Mouse (Mus musculus): ENCODE data around the gene Pla2g4a.
"Not testable (repeated sequence)": the region's sequence is repeated elsewhere in the genome, so short reads cannot be mapped to it uniquely, and the experiment has no call there.

Gene Pla2g4a

DNA sequence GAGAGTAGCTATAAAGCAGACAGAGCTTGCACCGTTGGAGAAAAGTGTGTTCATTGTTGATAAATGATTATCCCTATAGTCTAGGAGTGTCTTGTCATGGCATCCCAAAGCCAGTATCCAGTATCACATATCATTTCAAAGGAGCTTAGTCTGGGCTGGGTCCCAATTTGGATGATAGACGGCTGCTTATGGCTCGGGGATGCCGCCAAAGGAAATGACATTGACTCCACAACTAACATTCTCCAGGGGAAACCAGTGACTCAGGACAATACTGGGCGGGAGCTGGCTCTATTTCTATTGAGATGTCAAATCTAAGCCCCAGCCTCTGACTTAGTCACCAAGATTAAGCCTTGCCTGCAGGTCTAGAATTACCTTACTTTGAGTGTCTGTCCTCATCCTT is 31.9 kb downstream of the Pla2g4a start:
- DNase-seq, result no peak

DNA sequence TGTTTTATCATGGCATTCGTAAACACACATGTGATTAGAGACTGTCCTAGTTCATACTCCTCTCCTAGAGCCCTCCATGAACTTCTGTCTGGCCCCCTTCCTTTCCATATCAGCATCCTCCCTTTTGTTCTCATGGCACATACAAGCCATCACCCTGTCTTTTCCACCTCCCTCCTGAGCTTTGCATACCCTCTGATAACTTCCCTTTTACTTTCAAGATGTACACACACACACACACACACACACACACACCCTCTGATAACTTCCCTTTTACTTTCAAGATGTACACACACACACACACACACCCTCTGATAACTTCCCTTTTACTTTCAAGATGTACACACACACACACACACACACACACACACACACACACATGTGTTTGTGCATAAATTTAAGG is 37.4 kb downstream of the Pla2g4a start:
- not testable (repeated sequence) for DNase-seq

DNA sequence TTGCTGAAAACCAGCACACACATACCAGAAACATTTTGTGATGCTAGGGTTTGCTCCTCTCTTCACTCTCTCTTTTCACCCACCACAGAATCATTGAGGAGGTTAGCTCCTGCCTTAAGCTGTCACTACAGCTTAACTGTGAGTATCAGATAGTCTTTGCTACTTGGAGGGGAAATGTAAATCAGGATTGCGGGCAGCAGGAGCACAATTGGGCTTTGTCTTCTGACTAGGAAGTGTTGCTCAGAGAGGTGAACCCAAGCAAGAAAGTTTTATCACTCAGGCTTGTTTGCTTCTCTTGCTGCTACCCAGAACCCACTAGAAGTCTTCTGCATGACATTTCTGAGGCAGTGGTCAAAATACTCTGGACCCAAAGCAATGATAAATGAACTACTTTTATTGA is 38.9 kb downstream of the Pla2g4a start:
- no peak for DNase-seq

DNA sequence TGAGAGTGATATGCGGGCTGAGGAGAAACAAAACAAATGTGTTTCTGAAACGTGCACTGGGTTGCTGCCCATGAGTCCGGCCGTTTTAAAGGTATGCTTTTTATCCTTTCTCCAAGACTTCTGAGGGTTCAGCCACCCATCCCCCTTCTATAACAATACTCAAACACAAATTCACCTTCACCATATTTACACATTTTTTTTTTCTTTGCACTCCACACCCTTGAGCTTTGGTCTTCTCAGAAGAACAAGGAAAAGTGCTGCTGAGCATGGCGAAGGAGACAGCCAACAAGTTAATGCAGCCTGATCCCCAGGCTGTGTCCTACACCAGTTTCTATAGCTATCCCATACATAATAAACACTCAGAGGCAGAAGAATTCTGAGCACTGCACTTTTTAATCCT is 39.8 kb downstream of the Pla2g4a start:
- no peak for DNase-seq

DNA sequence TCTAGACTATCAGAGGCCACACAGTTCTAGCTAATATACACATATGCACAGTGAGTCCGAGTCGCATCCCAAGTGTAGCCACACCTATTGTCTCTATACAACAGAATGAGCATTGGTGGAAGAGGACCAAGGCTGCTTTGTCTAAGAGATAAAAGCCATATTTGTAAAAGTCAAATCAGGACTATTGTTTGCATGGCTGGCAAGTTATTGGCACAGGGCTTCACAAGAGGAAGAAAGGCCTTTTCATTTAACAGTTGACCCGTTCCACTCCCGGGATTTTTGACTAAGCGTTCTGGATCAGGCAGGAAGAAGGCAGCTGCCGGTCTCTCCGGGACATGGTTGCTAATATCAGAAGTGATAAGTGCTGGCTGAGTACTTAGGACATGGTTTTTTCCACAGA is 41.8 kb downstream of the Pla2g4a start:
- DNase-seq, result no peak

DNA sequence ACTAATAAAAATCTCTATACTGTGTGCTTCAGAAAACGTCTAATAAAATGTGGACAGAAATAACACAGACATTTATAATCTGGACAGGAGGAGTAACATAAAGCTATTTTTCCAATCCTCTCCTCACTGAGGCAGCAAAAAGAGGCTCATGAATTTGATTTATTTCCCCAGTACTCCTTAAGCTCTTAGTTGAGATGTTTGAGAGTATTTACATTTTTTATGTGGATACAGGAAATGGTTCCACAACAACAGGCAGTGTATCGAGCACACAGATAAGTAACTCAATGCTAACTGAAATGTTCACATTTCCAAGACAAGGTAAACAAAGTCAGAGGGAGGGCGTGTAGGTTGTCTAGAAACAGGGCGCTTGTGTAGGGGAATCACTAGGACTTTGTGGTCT is 48.1 kb downstream of the Pla2g4a start:
- DNase-seq, result no peak

DNA sequence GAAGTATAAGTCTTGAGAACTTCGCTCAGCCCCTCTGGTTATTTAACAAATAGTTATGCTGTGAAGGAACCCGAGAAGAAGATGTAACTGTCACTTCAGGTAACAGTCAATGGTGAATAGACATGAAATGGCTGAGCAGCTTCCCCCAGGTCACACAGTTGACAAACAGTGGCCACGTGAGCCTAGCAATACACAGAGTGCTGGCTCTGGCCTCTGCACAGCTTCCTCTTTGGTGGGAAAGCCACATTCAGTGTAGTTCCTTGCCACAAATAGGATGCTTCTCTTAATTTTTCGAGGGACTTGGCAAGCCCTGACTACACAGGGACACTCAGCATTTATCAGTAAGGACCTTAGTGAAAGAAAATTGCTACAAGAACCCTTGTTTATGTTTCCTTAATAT is 50.0 kb downstream of the Pla2g4a start:
- no peak for DNase-seq

DNA sequence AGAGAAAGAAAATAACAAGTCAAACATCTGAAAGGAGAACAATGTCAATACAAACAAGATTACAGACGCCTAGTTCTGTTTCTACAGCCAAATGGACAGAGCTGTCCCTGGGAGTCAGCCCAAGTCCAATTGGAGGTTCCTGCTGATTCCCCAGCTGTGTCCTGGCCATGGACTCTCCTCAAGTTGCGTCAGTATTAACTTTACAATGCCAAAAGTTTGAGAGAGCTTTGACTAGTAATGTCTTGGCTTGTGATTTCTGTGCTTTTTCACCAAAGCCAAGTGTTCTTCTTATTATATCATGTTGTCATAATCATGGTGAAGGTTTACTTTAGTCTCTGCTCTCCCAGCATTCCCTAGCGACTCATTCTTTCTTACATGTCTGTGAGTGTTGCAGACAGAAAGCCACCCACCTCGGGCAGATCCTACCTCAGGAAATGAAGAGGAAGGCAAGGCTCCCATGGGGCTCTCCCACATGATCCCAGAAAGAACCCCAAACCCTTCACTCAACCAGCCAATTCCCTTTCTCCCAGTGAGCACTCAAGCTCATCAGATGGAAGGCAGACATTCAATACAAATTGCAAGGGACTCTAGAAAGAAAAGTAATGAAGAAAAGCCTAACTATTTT is 63.0 kb downstream of the Pla2g4a start:
- DNase-seq, result peak; percentile 17 to 40

DNA sequence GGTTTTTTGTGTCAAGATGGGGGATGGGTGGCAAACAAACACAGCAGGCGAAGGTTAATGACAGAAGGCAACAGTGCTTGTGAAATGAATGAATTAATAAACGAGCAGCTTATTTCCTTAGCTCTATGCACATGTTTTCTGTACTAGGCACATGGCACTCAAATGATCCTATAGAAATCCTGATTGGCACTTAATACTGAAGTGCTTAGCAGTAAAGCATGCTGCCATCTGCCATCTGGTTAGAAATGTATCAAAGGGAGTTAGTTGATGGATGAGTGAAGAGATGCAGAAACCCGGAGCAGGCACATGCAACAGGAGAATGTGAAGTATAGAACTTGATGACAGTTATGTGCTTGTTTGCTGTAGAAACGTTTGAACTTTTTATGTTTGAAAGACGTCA is 64.5 kb downstream of the Pla2g4a start:
- DNase-seq, result peak; percentile 19 to 27

DNA sequence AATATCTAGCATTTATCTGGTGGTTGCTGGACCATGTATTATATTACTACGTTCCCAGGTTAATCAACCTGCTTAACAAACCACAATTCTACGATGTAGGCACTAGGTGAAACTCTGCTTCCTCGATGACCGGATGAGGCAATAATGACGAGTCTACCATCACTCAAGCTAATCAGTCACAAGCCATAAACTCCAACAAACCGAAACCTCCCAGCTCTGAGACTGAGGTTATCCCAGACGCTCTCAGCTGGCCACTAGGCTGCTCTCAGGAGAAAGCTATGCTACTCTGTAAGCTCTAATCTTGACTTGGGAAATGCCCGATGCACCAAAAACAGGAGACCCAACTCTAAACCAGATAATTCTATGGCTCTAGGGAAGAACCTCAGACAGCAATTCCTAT is 66.2 kb downstream of the Pla2g4a start:
- no peak for DNase-seq

DNA sequence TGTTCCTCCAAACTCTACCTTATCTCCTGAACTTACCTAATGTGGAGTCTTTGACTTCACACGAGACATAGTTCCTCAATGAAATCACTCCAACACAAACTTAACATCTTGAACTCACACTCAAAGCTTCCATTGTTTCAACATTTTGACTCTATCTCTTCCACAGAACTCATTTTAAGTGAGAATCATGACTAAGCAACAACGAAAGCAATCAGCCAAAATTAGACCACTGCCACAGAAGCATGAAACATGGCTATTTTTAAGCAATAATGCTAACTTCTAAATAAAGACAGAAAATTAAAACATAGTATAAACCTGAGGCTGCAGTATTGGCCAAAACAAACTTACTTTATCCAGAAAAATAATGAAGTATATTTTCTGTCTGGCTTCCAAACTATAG is 67.2 kb downstream of the Pla2g4a start:
- DNase-seq, result no peak

DNA sequence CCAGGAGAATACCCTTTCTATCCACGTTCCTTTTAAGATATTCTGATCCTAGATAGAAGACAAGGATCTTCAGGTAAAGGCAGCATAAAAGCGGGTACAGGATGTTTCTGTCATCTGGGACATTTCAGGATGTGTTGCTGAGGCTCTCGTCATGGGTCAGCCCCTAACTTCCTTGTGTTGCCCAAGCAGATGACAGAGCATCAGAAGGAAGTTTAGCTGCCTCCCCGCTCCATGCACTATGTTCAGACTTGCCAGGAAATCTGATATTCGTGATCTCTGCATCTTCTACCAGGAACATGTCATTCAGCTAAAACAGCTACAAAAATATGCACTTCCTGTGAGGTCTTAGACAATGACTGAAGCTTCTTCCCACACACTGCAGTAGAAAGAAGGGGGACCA is 70.0 kb downstream of the Pla2g4a start:
- DNase-seq, result no peak

DNA sequence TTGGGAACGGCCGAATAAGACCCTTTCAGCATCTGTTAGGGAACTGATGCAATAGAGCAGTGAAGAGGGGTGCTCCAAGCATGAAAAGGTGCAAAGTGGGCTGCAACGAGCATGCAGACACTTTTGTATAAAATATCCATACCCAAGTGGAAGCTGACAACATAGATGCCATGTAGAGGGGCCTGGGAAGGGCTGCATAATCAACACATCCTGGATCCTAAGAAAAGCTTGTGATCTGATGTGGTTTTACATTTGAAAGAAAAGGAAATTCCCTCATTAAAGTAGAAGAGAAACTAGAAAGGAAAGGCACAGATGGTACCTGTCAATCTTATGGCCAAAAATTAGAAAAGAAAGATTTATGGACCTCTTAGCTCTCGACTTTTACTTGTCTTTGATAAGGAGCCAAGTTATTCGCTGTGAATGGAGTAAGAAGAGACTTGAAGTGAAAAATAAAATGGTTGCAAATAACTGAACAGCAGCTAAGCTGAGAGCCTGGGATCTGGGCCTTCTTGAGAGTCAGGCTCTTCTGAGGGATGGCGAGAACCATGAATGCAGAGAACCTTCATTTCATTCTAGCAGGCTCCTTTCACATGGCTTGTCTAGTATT is 78.6 kb downstream of the Pla2g4a start:
- DNase-seq, result no peak

DNA sequence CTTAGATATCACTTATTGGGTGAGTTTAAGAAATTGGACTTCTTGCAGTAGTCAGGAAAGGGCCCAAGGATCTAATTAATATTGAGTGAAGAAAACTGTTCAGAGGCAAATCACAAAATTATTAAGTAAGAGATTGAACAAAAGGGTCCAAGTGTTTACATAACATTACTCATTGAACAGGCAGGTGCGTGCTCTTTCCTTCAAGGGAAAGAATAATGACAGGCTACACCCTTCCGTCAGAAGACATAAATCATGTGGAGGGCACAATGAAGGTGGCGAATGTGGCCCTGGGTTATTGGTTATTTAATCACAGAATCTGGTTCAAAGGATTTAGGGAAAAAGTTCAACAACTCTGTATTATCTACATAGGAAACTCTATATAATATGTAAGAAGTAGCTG is 82.9 kb downstream of the Pla2g4a start:
- no peak for DNase-seq

DNA sequence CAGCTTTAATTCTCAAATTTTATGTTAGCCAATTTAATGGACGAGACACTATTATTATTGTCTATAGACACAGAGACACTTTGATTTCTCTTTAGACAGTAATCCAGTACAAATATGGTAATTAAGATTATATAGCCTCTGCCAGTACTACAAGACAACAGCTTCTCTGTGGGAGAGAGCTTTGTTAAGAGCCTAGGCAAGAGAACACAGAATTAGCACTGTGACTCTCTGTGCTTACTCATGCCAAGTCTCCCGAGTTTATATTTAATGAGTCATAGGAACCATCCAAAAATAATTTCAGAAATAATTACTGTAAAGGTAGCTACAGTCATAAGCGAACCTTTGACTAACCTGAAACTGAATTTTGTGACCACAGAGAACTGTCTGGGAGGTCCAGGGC is 84.6 kb downstream of the Pla2g4a start:
- no peak for DNase-seq

DNA sequence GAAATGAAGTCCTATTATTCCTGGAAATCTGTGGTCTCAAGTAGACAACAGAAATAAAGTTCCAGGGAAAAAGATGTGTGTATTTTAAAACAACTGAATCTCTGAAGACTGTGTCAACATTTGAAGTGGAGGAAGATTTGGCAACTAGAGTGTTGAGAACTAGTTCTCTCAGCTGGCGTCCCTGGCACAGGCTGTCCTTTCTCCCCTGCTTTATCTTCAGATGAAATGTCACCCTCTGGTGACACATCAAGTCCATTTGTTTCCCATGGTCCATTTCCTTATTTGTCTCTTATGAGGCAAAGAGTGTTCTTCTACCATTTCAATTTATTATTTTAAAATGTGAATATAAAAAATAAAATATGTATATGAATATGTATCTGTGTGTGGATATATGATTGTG is 89.5 kb downstream of the Pla2g4a start:
- DNase-seq, result no peak

DNA sequence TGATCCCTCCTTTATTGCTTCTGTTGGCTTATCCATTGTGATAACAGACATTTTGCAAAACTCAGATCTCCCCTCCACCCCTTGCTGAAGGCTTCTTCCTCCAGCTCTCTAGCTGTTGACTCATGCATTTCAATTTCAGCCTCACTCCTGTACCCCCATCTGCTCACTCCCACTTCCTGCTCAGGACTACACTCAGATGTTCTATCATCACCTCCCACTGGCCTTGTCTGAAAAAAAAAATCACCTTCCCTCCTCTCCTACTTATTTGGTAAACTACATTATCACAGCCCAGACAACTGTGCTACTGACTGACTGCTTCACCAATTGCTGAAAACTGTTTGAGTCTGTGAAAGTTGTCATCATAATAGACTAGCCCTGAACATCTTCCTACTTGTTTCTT is 93.8 kb downstream of the Pla2g4a start:
- DNase-seq, result no peak

DNA sequence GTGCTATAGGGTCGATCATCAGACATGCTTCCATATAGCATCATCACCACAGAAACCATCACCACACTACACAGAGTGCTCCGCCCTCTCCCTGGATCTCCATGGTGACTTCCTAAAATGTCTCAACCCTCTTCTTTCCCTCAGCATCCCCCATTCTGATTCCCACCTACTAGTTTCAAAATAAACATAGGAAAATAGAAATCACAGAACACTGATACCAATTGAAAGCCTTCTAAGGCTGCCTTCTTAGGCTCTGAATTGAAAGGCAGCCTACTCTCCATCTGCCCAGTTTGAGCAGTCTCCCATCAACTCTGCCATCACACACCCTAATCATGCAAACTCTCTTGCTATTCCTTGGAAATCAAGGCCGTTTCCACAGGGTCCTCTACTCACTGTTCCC is 94.9 kb downstream of the Pla2g4a start:
- DNase-seq, result no peak

DNA sequence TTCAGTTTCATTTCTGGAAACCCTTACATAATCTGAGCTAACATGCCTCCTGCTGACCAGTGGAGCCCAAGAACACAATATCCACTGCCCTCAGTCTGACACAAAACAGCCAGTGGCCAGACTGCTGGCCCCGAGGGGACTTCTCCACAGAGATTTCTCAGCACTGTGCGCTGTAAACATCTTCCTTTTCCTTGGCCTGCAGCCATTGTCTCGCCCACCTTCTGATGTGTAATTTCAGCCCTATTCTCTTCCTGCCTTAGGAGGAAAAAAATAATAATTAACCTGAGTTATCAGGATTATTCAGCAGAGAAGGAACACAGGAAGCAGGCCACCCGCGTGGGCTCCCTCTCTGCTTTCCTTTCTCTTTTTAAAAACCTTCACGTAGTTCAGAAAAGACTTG is 98.3 kb downstream of the Pla2g4a start:
- DNase-seq, result peak in 1 of 2 experiments; percentile 2

DNA sequence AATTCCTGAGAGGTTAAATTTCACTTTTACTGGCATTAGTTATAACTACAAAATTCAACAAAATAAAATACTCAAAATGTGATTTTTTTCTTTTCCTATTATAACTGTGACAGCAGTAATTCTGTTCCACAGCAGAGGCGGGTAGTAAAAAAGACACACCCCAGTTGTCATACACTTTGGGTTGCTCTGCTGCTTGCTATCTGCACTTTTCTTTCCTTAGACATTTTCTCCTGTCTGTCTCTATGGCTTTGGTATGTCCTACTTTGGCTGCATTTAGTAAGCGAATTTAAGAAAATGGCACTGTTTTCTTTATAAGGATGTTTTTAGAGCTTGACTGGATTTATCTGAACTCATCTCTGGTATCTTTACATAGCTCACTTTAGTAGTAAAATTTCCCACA is 98.9 kb downstream of the Pla2g4a start:
- DNase-seq, result no peak

DNA sequence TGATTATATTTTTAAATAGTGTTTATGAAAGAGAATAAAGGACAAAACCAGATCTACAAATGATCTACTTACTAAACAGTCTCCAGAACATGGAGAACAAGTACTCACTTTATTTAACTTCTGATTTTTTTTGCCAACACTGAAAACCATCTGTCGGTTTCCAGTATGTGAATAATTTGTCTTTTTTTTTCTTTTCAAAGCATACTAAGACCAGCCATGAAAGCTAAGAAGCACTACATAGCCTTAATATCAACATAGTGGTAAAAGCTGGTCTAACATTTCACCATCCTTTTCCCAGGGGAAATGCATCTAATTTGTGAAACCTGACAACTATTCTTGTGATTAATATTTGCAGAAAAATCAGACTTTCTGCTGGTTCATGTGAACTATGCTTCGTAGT is 99.5 kb downstream of the Pla2g4a start:
- no peak for DNase-seq

DNA sequence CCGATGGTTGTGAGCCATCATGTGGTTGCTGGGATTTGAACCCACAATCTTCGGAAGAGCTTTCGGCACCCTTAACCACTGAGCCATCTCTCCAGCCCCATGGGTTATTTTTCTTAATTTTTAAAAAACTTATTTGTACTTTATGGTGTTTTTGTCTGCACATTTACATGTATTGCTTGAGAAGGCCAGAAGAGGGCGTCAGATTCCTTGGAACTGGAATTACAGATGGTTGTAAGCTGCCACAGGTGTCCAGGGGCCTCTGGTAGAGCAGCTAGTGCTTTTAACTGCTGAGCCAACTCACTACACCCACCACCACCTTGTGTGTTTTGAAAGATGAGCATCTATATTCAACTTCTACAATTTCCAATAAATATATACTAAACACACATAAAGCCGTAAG is 102.4 kb downstream of the Pla2g4a start:
- no peak for DNase-seq

DNA sequence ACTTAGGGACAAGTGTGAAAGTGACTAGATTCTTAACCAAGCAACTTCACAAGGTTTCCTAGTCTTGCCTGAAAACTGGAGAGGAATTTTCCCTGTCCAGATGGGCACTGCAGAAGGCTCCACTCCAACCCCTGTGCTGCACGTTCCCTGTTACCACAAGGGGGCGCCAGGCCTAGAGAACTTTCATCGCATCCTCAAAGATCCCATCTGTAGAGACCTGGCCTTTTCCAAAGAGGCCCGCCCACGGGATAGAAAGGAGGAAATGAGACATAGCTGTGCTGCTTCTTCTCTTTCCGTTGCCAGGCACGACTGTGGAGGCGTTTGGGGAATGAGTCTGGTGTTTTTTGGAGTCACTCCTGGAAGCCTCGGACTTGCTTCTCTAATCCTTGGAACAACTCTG is 104.4 kb downstream of the Pla2g4a start:
- peak; percentile 20 to 59 for DNase-seq

DNA sequence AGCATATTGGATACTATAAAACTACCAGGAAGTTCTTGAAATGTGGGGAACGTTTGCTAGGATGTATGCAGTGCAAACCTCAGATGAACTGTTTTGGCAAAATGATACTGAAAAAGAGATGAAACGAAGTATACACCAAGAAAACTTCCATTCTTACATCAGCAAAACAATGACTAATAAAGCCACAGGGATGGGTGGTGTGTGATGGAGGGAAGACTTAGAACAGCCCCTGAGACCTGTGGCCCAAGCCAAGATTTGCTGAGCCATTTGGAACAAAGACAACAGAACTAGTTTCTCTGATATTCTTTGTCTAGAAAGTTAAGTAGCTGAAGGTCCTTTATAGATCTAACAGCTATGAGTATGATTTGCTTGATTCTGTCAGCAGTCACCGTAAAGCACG is 105.5 kb downstream of the Pla2g4a start:
- no peak for DNase-seq

DNA sequence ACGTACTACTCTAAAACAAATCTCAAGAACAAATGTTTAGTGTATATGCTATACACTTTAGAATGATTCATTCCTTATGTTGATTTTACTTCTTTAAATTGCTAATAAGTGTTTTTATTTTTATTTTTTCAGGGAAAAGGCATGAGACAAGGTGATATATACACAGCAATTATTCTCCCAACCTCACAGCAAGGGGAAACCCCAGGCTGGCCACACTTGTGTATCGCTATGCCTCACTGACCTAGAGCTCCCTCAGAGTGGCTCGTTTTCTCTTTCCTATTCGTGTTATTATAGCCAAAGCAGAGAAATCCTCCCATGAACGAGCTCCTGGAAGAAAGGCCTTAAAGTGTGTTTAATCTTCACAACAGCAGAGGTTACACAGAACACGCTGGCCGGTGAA is 106.2 kb downstream of the Pla2g4a start:
- DNase-seq, result no peak

Data from cerebellum, postnatal 14 days (tissue).